Mouse (Mus musculus): Measurements from ENCODE around the gene Ebpl.
"Not testable (repeated sequence)": the region's sequence is repeated elsewhere in the genome, so short reads cannot be mapped to it uniquely, and the experiment has no call there.

Gene Ebpl

DNA sequence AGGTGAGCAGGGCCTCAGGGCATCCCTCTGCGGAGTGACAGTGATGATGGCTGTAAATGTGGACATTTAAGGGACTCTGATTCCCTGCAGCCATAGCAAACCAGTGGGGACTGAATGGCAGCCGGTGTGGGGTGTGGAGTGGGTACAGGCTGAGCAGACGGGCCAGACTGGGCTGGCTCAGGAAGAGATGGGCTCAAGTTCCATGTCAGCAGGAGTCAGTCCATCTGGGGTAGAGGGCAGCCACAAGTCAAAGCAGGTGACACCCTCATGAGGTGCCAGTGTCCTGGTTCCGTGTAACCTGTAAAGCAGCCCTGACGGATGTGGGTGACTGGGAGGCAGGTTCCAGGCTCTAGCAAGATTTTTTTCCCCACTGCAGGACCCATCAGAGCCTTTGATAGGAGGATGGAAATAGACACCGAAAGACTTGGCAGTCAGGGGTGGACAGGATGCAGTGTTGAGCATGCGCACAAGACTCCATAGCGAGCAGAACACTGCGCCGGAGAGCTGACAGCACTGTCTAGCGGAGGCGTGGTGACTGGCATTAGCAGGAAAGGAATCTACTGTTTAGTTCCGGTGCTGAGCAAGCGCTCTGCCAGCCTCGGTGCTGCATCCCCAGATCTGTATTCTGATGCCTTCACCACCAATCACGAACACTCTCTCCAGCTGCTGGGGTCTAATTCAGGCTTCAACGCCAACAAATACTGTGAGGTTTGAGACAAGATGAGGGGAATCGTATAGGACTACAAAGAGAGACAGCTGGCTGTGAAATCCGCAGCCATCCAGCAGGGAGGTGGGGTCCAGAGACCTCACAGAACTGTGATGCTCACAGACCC, 32.4 kb downstream of the Ebpl start:
- DNase-seq (ENCODE audit: low read depth in 1 of 2, low spot score in 2 of 2) = peak in 1 of 2 experiments; percentile 24

DNA sequence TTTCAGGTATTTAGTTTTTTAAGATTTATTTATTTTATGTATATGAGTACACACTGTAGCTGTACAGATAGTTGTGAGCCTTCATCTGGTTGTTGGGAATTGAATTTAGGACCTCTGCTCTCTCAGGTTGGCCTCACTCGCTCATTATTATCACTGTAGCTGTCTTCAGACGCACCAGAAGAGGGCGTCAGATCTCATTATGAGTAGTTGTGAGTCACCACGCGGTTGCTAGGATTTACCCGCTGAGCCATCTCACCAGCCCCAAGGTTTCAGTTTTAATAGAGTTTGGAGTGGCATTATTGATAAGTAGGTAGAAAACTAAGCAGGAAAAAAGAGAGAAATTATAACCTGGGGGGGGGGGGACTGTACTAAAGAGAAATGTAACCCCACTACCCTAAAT, 33.2 kb downstream of the Ebpl start:
- DNase-seq (ENCODE audit: low read depth in 1 of 2, low spot score in 2 of 2) = not testable (repeated sequence)

DNA sequence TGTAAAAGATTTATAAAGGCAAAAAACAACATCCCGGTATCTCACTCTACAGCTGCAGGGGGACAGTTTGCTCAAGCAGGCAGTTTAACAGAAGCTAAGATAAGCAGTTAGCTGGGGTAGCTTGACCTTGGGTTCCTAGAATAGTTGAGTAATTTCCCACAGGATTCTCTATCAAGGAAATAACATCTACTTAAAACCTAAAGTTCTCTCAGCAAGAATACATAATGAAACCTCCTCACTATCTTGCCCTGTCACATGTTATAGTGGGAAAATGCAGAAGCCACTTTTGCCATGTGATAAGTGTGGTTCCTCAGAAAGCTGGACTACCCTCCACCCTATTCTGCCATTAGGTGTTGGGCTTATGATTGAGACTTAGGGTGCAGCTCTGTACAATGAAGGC, 37.5 kb downstream of the Ebpl start:
- DNase-seq (ENCODE audit: low read depth in 1 of 2, low spot score in 2 of 2) = no peak

DNA sequence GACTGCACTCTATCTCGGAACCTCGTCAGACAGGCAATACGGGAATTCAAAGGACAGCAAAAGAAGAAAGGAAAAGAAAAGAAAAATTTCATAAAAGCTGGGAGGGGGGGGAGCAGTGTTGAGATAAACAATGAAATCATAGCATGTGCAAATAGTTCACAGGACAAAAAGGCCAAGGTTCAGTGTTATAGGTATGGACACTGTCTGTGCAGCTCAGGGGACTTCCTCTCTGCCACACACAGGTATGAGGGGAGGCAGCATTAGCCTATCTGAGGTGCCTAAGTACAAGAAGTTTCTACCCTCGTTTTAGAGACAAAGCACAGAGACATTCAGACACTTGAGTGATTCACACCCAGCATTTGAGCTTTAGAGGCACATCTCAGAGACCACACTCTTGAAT, 39.0 kb downstream of the Ebpl start:
- no peak for DNase-seq (ENCODE audit: low read depth in 1 of 2, low spot score in 2 of 2)

DNA sequence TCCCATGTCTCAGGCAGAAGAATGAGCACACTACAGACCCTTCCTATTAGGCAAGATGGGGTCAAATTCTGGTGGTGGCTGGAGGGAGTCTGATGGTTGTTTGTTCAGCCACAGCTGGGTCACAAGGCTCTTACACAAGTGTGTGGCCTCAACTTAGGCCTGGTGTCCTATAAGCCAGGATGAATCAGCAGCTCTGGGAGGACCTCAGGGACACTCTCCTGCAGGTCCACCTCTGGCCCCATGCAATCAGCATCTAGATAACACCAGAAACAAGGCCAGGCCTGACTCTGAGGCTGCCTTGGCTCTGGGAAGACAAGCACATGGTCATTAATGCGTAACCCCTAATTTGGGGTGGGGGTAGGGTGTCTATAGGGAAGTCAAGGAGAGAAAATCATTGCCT, 39.5 kb downstream of the Ebpl start:
- DNase-seq (ENCODE audit: low read depth in 1 of 2, low spot score in 2 of 2) = no peak

DNA sequence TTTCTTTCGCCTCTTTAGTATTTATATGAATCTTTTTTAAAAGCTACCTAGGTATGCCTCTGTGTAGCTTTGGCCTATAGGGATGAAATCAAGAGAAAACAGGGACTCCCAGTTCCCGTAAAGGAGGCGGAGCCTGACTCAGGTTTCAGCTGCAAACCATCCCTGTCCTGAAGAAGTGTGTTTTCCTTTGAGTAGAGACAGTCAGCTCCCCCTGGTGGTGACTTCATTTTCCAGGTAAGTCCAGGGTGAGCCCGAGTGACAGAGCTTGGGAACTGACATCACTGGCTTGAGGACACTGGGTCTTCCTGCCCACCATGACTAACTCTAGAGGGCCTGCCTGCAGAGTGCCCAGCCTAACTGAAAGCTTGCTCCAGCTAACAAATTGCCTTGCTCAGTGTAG, 43.4 kb downstream of the Ebpl start:
- no peak for DNase-seq (ENCODE audit: low read depth in 1 of 2, low spot score in 2 of 2)

DNA sequence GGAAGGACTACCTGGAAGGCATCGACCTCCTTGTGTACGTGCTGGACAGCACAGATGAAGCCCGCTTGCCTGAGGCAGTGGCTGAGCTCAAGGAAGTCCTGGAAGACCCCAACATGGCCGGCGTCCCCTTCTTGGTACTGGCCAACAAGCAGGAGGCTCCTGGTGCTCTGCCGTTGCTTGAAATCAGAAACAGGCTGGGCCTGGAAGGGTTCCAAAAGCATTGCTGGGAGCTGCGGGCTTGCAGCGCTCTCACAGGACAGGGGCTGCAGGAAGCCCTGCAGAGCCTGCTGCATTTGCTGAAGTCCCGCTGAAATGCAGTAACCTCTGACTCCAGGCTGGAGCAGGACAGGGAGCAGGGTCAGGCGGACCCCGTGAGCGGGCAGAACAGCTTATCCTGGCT, 49.3 kb downstream of the Ebpl start:
- no peak for DNase-seq (ENCODE audit: low read depth in 1 of 2, low spot score in 2 of 2)

DNA sequence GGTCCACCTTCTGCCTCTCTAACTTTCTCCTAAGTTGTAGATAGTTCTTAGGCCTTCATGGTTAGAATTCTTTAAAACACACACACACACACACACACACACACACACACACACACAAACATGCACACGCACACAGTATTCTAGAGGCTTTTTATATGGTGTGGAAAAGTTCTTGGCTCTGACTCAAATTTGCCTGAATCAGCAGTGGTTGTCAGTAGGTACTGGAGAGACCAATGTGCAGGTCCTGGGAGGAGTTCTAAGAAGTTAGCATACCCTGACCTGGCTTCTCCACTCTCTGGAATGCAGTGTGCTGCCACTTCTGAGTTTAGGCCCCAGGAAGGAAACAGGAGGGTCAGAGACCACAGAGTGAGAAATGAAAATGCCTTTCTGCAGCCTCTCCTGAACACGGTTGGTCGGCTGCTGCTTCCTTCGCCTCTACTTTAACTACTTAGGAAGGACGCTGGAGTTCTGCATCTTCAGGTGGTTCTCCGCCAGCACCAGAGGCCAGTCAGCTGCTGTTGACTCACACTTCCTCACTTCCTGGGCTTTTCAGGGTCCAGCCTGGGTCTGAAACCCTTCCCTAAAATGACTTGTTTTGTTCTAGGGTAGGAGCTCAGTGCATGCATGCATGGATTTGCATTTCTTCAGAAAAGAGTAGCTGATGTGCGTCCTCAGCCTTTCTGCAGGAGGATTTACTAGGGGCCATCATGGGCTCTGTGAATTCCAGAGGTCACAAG, 50.0 kb downstream of the Ebpl start:
- no peak for DNase-seq (ENCODE audit: low read depth in 1 of 2, low spot score in 2 of 2)

DNA sequence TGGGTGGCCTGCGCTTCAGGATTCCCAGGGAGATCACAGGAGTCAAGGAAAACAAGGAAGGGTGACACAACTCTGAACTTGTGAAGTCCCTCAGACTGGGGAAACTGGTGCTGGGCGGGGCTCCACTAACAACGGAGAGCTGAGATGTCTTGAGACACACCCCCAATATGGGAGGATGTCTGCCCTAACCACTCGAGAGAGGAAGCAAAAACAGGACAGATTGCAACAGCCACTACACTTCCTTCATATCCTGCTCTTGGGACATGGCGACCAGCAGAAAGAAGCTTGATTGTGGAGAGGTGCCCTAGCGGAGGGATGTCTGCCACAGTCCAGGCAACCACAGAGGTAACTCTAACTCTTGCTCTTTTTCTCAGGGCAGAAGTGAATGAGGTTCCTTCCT, 50.6 kb downstream of the Ebpl start, which contains the start of gene Arl11:
Gene Arl11, plus strand, starts transcription at position 161 of the 400 bp plus-strand sequence.
- DNase-seq (ENCODE audit: low read depth in 1 of 2, low spot score in 2 of 2) = peak; percentile 65 to 67

DNA sequence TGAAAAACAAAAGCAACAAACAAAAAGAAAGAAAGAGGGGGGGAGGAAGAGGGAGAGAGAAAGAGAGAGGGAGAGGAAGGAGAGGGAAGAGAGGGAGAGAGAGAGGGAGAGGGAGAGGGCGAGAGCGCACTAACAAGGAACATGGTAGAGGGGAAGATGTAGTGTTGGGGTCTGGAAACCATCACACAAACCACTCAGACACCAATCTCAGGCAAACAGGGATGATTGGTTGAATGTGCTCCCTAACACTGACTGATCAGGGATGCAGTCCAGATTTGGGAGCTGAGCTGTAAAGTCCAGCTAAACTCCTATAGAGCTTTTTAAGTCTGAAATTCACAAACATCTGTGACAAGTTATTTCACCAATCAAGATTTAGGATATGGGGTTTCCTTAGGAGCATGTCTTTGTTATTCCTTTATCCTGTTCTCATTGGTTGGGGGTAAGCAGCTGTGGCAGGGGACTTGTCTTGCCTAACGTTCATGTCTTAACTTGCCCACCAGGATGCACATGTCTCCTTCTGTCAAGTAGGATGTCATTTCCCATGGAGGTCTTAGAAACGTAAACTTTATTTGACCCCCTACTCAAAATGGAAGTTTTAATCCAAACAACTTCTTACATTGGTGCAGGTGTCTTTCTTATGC, 56.1 kb downstream of the Ebpl start:
- DNase-seq (ENCODE audit: low read depth in 1 of 2, low spot score in 2 of 2) = no peak

DNA sequence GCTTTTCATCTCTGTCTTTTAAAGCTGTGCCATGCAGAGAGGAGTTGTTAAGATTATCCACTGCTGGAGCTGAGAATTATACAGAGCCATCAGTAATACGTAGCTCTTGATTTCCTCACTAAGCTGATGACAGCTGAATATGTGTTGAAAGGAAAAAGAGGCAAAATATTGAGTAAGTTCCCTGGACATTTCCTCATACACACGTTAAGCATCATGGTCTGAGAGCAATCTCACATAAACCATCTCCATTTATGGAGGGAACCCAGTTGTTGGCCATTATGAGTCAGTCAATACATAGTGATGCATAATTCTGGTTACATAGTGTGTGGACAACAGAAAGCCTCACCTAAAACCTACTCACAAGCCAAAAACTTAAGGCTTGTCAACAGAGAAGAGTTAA, 57.8 kb downstream of the Ebpl start:
- no peak for DNase-seq (ENCODE audit: low read depth in 1 of 2, low spot score in 2 of 2)

DNA sequence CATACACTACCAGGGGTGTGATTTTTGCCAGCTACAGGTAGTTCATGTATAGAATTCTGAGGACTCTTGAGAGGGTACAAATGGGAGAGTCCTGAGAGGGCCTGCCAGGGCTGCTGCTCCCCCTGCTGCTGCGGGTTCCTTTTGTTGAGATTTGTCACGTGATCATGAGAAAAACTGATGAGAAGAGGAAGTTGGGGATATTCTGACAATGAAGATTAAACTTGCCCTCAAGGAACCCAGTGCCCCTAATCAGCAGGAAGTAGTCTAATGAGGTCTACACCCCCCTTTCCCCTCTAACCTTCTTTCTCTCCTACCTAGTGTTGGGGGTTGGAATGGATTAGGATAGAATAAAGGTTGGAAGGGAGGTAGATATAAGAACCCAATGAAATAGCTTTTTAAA, 58.9 kb downstream of the Ebpl start:
- no peak for DNase-seq (ENCODE audit: low read depth in 1 of 2, low spot score in 2 of 2)

DNA sequence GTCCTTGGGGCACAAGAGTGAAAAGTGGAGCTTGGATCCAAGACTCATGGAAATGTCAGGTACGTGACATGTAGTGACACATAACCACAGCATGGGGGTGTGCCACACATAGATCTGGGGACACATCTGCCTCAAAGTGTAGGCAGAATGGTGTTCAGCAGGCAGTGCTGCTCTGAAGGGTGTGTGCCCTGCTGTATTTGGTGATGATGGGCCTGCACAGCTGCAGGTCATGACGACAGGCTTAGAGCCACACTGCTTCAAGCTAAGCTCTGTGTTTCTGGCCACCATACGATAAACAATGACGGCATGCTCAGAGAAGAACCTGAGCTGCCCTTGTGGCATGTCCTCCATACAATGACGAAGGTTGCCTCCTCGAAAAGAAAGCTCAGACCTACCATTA, 60.4 kb downstream of the Ebpl start:
- no peak for DNase-seq (ENCODE audit: low read depth in 1 of 2, low spot score in 2 of 2)

DNA sequence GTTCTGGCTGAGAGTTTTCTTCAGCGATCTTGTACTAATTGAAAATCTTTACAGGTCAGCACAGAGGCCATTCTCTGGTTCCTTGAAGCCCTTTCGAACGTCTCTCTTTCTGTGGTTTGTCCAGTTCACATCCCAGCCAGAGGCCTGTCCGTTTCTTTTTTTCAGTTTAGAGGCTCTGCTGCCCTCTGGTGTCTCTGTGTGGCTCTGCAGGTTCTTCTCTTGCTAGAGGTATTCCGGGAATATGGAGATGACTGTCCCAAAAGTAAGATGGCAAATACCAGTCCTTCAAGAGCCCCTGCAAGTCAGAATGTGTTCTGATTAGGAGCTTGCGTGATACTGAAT, 65.5 kb downstream of the Ebpl start:
- DNase-seq (ENCODE audit: low read depth in 1 of 2, low spot score in 2 of 2) = peak in 1 of 2 experiments; percentile 16

DNA sequence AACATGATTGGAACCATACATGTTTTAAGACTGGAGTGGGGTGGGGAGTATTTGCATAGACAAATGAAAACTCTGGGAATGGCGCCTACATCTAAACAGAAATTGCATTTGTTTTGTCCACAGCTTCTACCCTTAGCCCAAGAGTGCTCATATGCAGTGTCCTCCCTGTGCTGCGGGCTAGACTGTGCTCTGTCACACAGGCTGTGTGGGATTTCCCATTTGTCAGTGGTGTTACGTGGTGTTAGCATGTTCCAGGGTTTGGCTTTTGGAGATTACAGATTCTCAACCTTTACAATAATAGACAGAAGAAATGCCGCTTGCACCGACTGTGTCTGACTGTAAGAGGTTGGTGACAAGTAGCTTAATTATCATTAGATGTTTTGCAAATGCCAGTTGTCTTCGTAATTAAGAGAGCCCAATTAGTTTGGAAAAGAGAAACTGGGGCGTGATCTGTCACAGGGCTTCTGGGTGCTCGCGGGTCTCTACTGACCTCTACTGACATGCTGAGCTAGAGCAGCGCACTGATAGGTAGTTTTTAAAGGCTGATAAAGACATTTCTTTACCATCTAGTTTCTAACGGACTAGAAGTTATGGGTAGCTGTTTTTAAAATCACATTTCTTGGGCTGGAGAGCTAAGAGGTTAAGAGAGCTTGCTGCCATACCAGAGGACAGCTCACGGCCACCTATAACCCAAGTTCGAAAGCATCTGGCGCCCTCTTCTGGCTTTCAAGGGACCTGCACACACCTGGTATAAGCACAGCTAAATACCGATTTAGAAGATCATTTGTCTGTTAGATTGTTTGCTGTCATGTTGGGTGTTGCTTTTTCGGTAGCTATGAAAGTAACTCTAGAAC, 66.1 kb downstream of the Ebpl start:
- DNase-seq (ENCODE audit: low read depth in 1 of 2, low spot score in 2 of 2) = peak in 1 of 2 experiments; percentile 56

DNA sequence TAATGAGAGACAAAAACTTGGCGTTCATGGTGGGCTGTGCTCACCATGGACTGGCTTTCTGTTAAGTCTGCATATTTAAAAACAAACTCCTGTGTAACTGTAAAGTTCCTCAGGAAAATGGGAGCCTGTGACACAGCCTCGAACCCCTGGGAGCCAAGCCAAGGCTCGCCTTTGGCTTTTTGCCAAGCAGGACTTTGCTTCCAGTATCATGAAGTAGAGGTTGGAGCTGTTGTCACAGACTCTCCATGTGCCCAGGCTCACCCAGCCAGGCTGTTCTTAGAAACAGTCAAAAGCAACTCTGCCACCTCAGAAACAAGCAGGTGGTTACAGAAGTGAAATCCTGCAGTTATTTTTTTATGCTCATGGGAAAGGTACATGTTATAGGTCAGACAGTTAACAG, 69.6 kb downstream of the Ebpl start:
- DNase-seq (ENCODE audit: low read depth in 1 of 2, low spot score in 2 of 2) = no peak

DNA sequence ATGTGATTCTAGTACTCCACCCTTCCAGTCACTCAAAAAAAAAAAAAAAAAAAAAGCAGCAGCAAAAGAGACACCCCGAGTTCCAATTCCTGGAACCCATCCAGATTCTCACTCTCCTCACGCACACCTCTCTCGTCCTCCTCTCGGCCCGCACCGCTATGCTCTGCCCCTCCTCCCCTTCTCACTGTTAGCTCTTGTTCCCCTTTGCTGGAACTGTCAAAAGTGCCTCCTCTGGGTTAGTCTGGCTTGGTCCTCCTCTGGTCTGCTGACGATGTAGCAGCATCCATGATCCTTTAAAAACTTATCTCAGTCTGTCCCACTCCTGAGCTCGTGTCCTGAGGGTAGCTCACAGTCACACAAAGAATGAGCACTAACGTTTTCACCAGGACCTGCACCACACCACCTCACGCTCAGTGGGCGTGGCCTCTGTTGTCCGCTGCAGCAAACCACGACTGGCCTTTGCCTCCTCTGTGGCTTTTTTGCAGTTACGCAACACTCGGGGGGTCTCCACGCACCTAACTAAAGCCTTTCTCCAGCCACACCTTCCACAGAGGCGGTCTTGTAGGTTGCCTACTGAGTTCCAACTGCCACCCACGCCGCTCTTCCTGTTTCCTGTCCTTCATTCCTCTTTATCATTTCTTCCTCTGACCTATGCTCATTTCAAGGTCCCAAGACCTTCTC, 71.5 kb downstream of the Ebpl start:
- DNase-seq (ENCODE audit: low read depth in 1 of 2, low spot score in 2 of 2) = no peak
